Mouse (Mus musculus) kidney, postnatal 25 days (tissue): ENCODE measurements around the gene Nudt16.
"Not testable (repeated sequence)": the region's sequence is repeated elsewhere in the genome, so short reads cannot be mapped to it uniquely, and the experiment has no call there.

Experiments used
- DNase-seq, 2 experiments: peaks; one replicate each; pipeline ENCODE4 v3.0.0; 2021; ENCODE audit warnings: mixed read lengths in 2 of 2

Gene Nudt16

GRCm38 (mm10) chr9:105131253-105132001, at the start of gene Nudt16:
Gene Nudt16 (minus strand): TSS chr9:105131824.
- DNase-seq: peak; percentile 90 to 94

- no peak for DNase-seq
Observed at GRCm38 (mm10) chr9:105144992-105145391, 13.4 kb upstream of the Nudt16 start, which contains the start of gene 1700080E11Rik. Gene 1700080E11Rik (minus strand): TSS chr9:105145092.

GRCm38 (mm10) chr9:105139204-105139603, 7.6 kb upstream of the Nudt16 start:
- DNase-seq: no peak

- no peak for DNase-seq
Observed at GRCm38 (mm10) chr9:105136404-105136803, 4.8 kb upstream of the Nudt16 start.

- DNase-seq: no peak
Observed at GRCm38 (mm10) chr9:105134536-105134935, 2.9 kb upstream of the Nudt16 start.

GRCm38 (mm10) chr9:105132002-105132367, 361 bp upstream of the Nudt16 start:
- no peak for DNase-seq

- DNase-seq: no peak
Observed at GRCm38 (mm10) chr9:105130331-105130730, 1.3 kb downstream of the Nudt16 start.

- DNase-seq: not testable (repeated sequence)
Observed at GRCm38 (mm10) chr9:105125206-105125605, 6.4 kb downstream of the Nudt16 start.

GRCm38 (mm10) chr9:105103893-105104292, 27.7 kb downstream of the Nudt16 start:
- DNase-seq: no peak

- no peak for DNase-seq
Observed at GRCm38 (mm10) chr9:105101911-105102310, 29.7 kb downstream of the Nudt16 start.

- no peak for DNase-seq
Observed at GRCm38 (mm10) chr9:105100807-105101570, 30.6 kb downstream of the Nudt16 start.

GRCm38 (mm10) chr9:105080246-105080645, 51.4 kb downstream of the Nudt16 start:
- DNase-seq: no peak
